Mouse (Mus musculus) thymus, postnatal 36 days (tissue): ENCODE measurements around the gene Ddx47.
A peak's percentile ranks its signal among the peaks of the same experiment; 100 is the strongest.

Source experiments
- DNase-seq, 2 experiments: peaks; one replicate each; pipeline ENCODE4 v3.0.0; 2022; ENCODE audit warnings: mixed read lengths in 2 of 2

Gene Ddx47

DNA sequence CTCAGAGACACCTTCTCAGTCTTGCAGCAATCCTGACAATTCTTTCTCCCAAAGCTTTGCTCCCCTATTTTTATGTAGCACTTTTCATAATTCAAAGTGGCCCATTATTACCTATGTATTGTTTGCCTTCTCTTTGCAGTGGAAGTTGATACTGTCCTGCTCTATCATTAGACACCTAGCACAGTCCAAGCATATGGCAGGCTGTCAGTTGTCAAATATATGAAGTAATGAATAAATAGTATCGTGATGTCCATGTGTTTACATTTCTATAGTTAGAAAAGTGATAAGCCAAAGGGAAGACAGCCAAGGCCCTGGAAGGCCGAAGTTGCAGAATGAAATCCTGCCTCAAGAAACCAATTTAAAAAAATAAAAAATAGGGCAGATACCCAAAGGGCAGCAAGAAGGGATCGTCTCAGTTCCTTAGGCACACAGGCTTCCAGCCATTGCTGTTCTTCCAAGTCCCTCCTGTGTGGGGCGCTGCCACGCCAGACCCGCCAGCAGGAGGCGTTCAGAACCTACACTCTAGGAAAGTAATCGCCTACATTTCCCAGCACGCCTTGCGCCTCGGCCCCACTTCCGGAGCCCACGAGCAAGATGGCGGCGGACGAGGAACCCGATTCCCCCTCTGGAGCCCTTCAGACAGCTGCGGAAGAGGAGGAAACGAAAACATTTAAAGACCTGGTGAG is at the start of gene Ddx47:
Ddx47 (plus strand) TSS at position 565 of the 686 bp plus-strand sequence.
- DNase-seq: peak; percentile 92 to 94

DNA sequence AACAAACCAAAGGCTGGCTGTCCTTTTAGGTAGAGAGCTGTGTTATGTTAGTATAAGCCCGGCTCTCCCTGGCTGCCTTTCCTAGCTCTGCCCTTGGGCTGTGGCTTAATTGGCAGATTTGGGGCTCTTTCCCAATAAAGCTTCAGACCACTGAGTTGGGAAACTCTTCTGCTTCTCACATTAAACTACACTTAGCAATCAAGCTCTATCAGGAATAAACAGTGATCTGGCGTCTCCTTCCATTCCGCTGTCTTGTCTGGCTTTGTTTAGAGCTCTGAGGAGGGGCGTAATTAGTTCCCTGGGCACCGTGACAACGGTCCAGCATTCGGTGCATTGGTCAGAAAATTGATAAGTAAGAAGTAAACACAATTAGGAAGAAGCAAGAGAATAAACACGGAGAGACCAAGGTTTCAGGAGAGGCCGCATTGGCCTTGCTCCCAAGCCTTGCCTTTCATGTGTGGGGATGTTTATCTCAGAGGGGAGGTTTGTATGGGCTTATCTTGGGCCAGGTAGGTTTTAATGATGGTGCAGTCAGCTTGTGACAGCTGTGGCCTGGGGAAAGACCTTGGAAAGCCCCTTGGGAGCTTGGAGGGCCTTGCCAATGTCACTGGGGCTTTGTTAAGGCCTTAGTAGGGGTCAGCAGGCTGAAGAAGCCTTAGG is 49.4 kb upstream of the Ddx47 start:
- DNase-seq: no peak

DNA sequence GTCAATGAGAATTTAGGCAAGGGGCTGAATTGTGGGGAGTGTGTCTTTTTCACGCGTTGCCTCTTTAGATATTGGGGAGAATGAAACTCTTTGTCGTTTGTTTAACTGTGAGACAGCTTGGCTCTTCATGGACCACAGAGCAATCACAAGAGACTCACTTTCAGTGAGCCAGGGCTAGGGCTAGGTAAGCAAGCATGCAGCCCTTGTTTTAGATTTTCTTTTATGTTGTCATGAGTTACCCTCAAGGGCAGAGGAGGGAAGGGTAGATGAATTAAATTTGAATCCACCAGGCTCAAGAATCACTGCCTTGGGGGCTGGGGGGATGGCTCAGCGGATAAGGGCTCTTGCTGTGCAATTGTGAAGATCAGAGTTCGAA is 48.9 kb upstream of the Ddx47 start:
- DNase-seq: no peak

DNA sequence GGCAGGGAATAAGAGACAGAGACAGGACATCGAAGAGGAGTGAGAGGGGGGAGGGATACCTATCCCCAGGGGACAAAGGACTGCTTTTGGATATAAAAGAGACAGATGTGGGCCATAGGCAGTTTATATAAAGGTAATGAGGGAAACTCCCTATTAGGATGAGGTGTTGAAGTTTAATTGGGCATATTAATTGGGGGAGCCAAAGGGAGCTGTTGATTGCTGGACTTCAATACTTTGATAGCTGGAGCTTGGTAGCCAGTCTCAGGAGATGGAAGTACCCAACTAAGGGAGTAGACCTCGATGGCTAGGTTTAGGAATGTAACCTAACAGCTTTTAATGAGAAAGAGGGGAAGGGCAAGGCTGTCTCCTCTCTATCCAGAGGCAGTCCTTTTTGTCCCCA is 47.5 kb upstream of the Ddx47 start:
- DNase-seq: no peak

DNA sequence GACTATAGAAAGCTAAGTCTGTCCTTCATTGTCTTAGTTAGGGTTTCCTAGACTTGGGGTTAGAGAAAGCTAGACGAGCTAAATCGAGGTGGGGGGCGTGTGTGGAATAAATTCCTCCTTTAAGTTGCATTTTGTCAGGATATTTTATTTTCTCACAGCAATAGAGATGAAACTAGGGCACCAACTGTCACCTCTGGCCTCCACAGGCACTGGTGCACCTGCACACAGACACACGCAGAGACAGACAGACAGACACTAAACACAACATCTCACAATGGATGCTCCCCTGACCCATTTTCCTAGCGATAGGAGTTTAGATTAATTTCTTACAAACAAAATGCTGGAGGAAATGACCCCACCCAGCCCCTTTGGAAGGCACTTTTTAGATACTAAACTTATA is 44.7 kb upstream of the Ddx47 start:
- DNase-seq: peak; percentile 28 to 57

DNA sequence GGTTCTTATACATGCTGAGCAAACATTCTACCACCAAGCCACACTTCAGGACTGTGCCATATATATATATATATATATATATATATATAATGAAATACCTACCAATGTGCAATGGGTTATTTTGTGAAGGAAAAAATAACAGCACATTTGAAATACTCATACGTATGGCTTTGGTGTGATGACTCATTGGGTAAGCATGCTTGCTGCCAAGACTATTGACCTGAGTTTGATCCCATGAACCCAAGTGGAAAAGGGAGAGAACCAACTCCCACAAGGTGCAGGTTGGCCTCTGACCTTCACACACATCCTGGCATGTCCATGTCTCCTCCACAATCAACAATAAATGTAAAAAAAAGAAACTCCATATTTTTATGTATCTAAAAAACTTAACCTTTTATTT is 43.1 kb upstream of the Ddx47 start:
- no peak for DNase-seq

DNA sequence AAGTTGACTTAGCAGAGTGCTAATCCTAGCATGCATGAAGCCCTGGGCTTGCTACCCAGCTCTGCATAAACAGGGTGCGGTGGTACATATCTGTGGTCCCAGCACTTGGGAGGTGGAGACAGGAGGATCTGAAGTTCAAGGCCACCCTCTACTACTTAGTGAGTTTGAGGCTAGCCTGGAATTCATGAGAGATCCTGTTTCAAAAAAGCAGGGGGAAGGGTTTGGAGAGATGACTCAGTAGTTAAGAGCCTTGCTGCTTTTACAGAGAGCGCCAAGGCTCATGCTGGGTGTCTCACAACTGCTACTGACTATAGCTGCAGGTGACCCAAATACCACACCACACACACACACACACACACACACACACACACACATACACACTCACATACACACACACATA is 41.9 kb upstream of the Ddx47 start:
- no peak for DNase-seq

DNA sequence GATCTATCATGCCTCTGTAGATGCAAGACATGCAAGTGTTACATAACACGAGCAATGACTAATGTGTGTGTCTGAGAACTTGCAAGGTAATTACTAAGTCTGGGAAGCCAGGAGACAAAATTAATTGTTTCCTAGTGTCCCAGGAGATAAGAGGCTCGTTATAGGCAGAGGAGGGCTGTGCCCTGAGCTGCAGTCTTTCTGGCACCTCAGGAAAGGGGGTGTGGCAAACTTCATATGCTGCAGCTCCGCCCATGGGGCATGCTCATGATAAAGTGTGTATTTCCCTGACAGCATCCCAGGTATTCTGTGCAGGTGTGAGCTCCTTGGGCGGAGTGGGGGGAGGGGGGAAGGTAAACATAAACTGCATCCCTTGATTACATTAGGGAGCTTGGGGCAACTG is 39.3 kb upstream of the Ddx47 start:
- no peak for DNase-seq

DNA sequence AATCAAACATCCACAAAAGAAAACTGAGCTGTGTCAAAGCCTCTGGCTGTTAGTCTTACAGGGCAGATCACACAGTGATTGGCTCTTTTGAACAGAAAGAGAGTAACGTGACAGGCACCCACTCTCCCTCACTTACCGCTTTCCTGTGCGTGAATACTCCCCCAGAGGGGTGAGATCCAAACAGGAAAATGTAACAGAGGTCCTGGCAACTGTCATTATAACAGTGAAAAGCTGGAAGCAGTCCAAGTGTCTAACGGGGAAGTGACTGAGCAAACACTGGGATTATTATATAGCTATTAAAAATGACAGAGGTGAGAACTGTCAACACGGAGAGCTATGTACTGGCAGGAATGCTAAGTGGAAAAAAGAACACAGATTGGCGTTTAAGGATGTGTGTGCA is 34.8 kb upstream of the Ddx47 start:
- no peak for DNase-seq

DNA sequence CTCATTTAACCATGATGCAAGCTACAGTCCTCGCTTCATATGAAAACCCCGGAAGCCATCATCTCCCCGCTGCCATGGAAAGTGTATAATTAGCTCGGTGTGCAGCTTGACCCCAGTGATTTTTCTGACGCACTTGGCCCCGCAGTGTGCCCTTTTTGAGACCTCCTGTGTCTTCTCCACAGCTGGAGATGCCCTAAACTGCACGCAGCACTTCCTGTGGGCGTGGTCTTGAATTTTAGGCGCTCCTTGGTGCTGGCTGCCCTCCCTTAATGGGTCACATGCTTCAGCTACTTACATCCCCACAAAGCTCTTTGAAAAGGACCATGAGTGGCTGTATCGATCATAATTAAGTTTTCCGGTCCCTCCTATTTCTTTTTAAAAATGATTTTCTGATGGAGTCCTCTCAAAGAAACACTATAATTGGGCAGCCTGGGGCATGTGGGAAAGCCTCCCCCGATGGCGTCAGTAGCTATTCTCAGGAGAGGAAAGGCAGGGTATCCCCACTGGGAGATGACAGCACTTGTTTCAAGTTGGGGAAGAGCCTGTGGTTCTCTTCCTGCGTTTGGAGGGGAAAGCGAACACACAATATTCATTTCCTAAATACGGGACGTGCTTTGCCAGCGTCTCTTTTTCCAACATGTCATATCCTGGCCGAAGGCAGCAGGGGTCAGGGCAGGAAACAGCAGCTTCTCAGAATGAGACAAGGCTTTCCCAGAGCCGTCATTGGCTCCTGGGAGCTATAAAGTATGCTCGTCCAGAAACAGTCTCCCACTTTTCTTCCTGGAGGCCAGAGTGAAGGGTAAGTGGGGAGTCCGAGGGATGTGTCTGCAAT is 30.0 kb upstream of the Ddx47 start, which contains the start of gene Apold1:
Apold1 (plus strand) TSS at position 488 of the 832 bp plus-strand sequence.
- DNase-seq: peak; percentile 63 to 78

DNA sequence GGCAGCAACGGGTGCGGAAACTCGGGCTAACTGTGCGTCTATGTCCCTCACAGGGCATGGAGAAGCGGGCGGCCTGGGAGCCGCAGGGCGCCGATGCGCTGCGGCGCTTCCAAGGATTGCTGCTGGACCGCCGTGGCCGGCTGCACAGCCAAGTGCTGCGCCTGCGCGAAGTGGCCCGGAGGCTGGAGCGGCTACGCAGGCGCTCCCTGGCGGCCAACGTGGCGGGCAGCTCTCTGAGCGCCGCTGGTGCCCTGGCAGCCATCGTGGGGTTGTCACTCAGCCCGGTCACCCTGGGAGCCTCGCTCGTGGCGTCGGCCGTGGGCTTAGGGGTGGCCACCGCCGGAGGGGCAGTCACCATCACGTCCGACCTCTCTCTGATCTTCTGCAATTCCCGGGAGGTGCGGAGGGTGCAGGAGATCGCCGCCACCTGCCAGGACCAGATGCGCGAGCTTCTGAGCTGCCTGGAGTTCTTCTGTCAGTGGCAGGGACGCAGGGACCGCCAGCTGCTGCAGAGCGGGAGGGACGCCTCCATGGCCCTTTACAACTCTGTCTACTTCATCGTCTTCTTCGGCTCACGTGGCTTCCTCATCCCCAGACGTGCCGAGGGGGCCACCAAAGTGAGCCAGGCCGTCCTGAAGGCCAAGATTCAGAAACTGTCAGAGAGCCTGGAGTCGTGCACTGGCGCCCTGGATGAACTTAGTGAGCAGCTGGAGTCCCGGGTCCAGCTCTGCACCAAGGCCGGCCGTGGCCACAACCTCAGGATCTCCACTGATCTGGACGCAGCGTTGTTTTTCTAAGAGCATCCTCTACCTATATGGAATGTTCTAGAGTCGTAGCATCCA is 27.7 kb upstream of the Ddx47 start:
- peak; percentile 85 to 87 for DNase-seq

DNA sequence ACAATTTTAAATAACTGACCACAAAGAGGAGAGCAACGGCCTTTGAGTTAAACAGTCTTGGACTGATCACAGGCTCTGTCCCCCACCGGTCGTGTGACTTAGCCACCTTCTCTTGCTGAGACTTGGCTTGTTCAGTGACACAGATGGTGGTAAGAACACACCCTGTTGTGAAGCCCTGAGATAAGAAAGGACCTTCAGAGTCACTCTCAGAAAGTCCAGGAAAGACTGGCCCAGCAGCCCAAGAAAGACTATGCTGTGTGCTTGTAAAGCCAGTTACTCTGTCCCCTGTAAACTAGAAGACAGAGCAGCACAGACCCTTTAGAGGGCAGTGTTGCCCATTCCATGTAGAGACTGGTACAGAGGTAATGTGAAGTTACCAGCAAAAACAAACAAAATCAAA is 26.7 kb upstream of the Ddx47 start:
- DNase-seq: peak in 1 of 2 experiments; percentile 39

DNA sequence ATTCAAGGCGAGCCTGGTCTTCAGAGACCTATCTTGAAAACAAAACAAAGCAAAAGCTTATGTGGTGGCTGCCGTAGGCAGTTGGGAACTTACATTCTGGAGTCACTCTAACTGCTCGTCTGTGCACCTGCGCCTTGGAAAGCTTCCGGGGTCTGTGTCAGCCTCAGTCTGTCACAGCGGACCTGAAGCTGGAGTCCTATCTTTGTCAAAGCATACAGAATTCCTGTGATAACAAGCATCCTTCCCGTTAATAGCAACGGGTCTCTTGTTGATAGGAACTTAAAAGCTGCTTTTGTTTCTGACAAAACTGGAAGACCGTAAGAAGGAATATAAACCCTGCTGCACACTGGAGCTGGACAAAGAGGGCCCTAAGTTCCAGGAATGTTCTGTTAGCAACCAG is 23.0 kb upstream of the Ddx47 start:
- DNase-seq: no peak

DNA sequence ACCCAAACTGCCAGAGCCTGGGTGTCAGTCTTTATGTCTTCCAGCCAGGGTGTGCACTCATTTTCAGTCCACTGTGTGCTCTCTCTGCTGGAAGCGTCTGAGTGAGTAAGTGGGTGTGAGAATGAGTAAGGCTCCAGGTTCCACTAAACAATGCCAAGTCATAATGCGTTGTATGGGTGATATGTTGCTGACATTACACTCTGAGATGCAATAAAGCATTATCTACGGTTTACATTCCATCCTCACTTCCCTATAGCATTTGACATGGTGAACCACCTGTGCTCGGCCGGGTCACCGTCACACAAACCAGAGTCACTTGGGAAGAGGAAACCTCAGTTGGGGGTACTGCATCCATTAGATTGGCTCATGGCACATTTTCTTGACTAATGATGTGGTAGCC is 20.7 kb upstream of the Ddx47 start:
- no peak for DNase-seq

DNA sequence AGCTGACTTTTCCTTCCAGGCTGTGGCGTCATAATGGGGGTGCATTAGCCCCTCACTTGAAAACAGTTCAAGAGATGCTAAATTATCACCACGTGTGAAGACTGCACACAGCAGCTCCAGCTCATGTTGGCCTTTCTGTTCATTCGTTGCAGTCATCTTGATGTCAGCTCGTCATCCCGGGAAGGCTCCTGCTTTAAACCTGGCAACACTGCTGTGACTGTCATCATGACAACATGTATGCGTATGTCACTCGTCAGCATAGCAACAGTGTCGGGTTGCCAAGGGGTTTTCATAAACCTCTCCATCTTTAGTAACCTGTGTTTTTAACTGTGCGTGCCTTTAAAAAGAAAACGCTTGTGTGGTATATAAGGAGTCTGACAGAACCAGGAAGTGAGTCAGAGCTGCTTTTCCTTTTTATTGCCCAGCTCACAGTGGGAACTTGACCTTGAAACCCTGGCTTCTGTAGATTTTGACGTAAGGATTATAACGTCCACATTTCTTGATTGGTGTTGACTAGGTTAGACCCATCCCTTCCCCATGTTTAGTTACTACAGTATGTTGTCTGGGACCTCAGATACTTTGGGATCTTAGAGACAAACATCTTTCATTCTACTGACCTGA is 17.3 kb upstream of the Ddx47 start:
- no peak for DNase-seq

DNA sequence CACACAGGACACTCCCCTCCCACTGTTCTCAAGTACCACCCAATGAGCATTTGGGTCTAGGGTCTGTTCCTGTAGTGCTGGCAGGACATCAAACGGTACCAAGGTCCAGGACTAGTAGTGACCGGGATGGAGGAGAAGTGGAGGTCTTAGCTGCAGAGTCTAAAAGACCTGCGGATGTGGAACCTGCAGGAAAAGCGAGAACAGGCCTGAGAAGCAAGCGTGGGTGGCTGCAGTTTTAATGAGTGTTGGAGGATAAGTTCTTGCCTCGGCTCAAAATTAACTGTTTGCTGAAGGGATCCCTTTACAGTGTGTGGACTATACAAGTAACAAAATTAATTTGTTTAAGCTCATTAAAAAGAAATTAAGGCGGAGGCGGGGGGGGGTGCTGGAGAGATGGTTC is 16.4 kb upstream of the Ddx47 start:
- no peak for DNase-seq

DNA sequence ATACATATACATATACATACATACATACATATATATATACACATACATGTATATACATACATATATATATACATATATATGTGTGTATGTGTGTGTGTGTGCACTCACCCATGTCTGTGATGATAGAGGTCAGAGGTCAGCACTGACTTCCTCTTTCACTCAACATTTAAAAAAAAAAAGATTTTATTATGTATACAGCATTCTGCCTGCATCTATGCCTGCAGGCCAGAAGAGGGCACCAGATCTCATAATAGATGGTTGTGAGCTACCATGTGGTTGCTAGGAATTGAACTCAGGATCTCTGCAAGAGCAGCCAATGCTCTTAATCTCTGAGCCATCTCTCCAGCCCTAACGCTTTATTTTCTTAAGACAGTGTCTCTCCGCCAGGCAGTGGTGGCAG is 14.5 kb upstream of the Ddx47 start:
- no peak for DNase-seq

DNA sequence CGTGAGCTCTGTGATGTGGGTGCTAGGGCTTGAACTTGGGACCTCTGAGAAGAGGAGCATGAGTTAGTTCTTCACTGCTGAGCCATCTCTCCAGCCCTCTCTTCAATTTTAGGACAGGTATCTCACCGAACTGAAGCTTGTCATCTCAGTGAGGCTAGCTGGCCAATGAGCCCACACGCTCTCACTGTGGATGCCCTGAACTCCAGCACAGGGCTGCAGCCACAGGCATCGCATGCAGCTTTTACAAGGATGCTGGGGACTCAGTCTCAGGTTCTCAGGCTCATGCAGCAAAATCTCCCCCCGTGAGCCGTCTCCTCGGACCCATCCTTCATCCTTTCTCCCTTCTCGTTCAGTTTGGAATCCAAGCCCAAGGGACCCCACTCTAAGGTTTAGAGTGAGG is 13.3 kb upstream of the Ddx47 start:
- DNase-seq: no peak

DNA sequence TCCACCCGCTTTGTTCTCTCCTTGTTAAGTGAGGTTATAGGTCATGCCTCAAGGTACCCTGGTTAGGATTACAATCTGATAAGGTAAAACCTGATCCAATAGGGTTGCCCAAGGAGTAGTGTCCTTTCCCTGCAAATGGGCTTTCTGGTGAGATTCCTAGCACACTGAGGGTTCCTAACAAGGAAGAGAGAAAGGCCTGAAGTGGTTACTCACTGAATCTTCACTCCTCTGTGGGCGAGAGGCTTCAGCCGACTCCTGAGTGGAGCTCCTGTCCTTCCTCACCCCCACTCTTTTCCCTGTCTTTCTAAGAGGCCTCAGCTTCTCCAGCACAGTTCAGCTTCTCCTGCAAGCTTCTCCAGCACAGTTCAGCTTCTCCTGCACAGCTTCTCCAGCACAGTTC is 12.6 kb upstream of the Ddx47 start:
- no peak for DNase-seq

DNA sequence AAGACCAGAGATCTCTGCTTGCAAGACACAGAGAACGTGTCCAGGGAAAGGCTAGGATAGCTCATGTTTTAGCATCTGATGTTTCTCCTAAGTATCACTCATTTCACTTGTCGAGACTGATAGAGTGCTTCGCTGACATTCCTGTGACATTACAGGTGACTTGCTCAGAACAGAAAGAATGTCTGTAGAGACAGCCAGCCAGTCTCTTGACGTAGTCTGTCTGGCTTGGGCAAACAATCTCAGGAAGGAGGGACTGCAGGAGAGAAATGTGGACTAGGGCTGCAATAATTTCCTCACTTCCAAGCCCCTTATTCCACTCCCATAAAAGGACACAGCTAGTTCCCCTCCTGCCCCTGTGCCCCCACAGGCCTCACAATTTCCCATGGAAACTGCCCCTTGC is 11.1 kb upstream of the Ddx47 start:
- no peak for DNase-seq

DNA sequence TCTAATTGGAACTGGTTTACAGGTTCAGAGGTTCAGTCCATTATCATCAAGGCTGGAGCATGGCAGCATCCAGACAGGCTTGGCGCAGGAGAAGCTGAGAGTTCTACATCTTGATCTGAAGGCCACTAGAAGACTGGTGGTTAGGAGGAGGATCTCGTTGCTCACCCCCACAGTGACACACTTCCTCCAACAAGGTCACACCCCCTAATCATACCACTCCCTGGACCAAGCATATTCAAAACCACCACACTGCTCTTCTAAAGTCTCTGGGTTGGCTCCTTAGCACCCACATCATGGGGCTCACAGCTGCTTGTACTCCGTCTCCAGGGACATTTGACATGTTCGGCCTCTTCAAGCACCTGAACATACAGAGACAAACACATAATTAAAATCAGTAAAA is 9.4 kb upstream of the Ddx47 start:
- DNase-seq: no peak

DNA sequence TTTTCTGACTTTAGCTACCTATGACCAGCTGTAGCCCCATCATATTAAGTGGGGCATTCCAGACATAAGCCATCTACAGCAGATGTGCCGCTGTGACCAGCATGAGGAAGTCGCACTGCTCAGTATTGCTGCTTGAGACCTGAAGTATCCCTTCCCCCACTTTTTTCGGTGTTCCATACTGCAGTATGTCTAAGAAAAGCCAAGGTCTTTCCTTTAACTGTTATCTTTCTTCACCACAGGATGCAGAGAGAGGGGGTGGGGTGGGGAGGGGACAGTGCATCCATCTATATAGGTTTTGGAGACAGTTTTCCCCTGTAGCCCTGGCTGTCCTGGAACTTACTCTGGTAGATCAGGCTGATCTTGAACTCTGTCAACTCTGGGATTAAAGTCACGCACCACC is 5.0 kb upstream of the Ddx47 start:
- DNase-seq: no peak

DNA sequence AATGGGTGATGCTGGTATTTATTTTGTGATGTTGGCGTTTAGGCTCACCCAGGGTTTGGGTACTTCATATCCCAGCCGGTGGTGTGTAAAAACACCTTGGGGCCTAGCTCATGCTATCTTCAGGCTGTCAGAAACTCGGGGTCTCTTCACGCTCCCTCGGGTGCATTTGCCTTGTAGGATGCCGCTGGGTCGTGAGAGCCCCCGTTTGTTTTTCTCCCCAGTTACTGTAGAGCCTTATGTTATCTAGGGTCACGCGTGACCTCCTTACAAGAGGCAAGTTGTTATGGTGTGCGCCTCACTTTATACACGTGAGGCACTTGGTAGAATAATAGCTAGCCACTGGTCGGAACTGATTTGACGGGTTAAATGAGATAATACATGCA is 313 bp downstream of the Ddx47 start:
- no peak for DNase-seq
